Mouse (Mus musculus) small intestine, adult 2 months (tissue): ENCODE measurements around the gene Gabra5.

Experiments used
- CTCF ChIP-seq: fragments of 200-500 bp; IDR thresholded peaks from 2 replicates; pipeline ENCODE4 v1.5.1; 2012; ENCODE audit warnings: low read depth, mild to moderate bottlenecking, control low read depth, inconsistent platforms, low read length, moderate library complexity, mixed read lengths; ENCODE audit not compliant: insufficient replicate concordance, insufficient read length; ENCODE audit errors: extremely low read depth
- POLR2A ChIP-seq: fragments of 200-500 bp; IDR thresholded peaks from 2 replicates; pipeline ENCODE4 v1.6.1; 2012; ENCODE audit warnings: low read depth, mild to moderate bottlenecking, control low read depth, inconsistent platforms, low read length, moderate library complexity

DNA sequence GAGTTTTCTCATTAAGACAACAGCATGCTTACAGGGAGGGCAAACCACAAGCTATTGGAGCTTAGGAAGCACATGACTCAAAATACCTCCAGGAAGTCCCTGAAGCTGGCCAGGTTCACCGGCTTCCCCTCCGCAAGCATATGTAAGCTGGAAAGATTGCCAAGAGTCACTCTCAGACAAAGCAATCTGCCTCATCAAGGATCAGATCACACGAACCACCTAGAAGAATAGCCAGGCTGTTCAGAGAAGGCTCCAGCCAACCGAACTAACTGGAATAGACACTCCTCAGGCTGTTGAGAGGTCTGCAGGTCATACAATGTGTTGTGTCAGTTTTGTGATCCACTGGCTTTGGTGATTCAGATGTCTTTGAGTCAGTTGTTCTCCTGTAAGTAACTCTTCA, 98.7 kb downstream of the Gabra5 start:
- TF ChIP-seq CTCF (no peak), POLR2A (no peak)
